Mouse (Mus musculus) kidney, adult 2 months (tissue): Measurements from ENCODE around the gene Marf1.

Source experiments
- CTCF ChIP-seq: fragments of 200-500 bp; conservative IDR thresholded peaks from 2 replicates; pipeline ENCODE4 v1.5.1; 2011; ENCODE audit warnings: low read depth, mild to moderate bottlenecking, control low read depth, low read length, moderate library complexity, mixed read lengths; ENCODE audit not compliant: insufficient read depth, insufficient read length
- POLR2A ChIP-seq: fragments of 200-500 bp; IDR thresholded peaks from one replicate; pipeline ENCODE4 v1.6.1; 2011; ENCODE audit warnings: low read depth, low read length, control low read depth

- TF ChIP-seq CTCF, result no peak
- no peak for TF ChIP-seq POLR2A
Measured at GRCm38 (mm10) chr16:14125253-14125652, 37.9 kb downstream of the Marf1 start.
